Mouse (Mus musculus) hindbrain, embryonic 13.5 days (tissue): ENCODE results near the gene Gnb2. TPM values are rescaled to one million over a fixed set of nuclear protein-coding genes. Genes with fewer than 3 reads are reported as not detected.

Experiments used
- ATAC-seq: fragments of 200-750 bp; cut with Nextera tagmentation; 2 replicates; pipeline ENCODE4 v1.8.0; 2017; ENCODE audit warnings: moderate TSS enrichment; ENCODE audit not compliant: low FRiP score
- H3K27ac ChIP-seq: fragments of 300-500 bp; sonication (generic); 2 replicates; pipeline ENCODE4 v1.5.1; 2015; ENCODE audit warnings: inconsistent platforms, mild to moderate bottlenecking, moderate library complexity
- H3K27me3 ChIP-seq: fragments of 300-500 bp; sonication (generic); 2 replicates; pipeline ENCODE4 v1.6.1; 2015; ENCODE audit warnings: mild to moderate bottlenecking, inconsistent platforms
- H3K36me3 ChIP-seq: fragments of 300-500 bp; sonication (generic); 2 replicates; pipeline ENCODE4 v1.6.1; 2015; ENCODE audit warnings: mild to moderate bottlenecking, inconsistent platforms
- H3K4me1 ChIP-seq: fragments of 300-500 bp; sonication (generic); replicated peaks from 2 replicates; pipeline ENCODE4 v1.6.1; 2015; ENCODE audit warnings: inconsistent platforms
- H3K4me2 ChIP-seq: fragments of 300-500 bp; sonication (generic); 2 replicates; pipeline ENCODE4 v1.6.1; 2015; ENCODE audit warnings: inconsistent platforms, mild to moderate bottlenecking, moderate library complexity
- H3K4me3 ChIP-seq: fragments of 300-500 bp; sonication (generic); 2 replicates; pipeline ENCODE4 v1.5.1; 2015; ENCODE audit warnings: mild to moderate bottlenecking, inconsistent platforms
- H3K9ac ChIP-seq: fragments of 300-500 bp; sonication (generic); 2 replicates; pipeline ENCODE4 v1.6.1; 2015; ENCODE audit warnings: mild to moderate bottlenecking, inconsistent platforms
- H3K9me3 ChIP-seq: fragments of 300-500 bp; sonication (generic); 2 replicates; pipeline ENCODE4 v1.6.1; 2016; ENCODE audit warnings: inconsistent platforms
- WGBS: fragments of 180-500 bp; shearing (Covaris S2); methylation state at CpG from one replicate; pipeline ENCODE4 v1.1.7; 2015; 5-methylcytosine and 5-hydroxymethylcytosine counted together
- polyA plus RNA-seq: library from polyadenylated mRNA; unstranded; fragments of >200 nt; fragmentation: Nextera tagmentation; extraction: Ambion mirVana; gene quantifications from 2 replicates; pipeline ENCODE4 v1.2.1, GENCODE M21; 2015

The Gnb2 gene
- polyA plus RNA-seq, 1 experiment from 2014 or later, result 536 TPM

DNA sequence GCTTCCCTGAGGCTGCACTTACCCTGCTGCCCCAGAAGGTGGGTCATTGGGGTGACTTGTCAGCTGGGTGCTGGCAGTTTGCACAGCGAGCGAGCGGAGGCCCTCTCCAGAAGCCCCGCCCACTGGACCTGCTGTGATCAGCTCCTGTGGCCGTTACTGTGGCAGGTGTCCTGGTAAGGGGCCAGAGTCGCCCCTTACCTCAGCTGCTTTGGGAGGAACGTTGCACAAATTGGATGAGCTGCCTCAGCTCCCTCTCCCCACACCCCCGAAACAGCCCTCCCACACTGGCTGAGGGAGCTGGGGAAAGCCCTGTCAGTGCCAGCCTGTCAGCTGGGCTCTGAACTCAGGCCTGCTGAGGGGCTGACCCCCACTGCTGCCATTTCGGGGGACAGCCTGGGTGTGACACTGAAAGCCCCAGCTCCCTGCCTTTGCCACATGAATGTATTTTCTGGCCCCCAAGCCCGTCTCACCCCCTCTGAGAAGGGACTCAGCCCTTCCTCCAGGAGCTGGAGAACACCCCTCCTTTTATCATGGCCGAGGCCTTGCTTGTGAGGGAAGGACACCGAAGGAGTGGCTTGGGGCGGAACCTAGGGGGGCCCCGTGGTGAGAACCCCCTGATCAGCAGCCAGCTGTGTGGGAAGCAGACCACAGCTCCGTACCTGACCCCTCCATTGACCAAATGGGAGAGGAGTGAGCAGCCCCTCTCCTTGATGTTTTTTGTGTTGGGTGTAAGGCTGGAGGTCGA lies 6.9 kb downstream of the Gnb2 start:
- Histone ChIP-seq H3K4me3 (no peak overlapping the region), H3K9me3 (no peaks in the 10 kb centered on the region), H3K4me1 (peaks cover 48% of the 10 kb centered on the region), H3K9ac (0 out of 2 replicates have a peak overlapping the region, but pooled peaks have one; percentile 49), H3K27me3 (no peaks in the 10 kb centered on the region), H3K4me2 (no peak overlapping the region), H3K36me3 (peaks cover 87% of the 10 kb centered on the region), H3K27ac (peak overlapping the region; percentile 76)
- 39% methylated on average over 16 of the region's 16 CpGs for WGBS
- no peak for ATAC-seq

DNA sequence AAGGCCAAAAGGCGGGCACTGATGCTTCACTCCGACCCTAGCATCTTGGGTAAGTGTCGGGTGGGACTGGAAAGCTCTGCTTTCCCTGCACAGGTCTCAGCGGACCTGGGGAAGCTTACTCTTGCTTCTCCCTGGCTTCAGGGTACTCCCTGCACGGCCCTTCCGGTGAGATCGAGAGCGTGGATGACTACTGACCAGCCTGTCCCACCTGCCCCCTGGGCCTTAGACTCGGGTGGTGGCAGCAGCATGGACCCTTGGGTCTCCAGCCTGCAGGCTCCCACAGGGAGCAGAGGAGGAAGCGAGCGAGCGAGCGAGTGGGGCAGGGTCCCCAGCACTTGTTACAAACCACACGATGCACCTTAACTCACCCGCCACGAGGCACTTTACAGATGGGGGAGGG lies 7.8 kb downstream of the Gnb2 start:
- Histone ChIP-seq H3K4me2 (no peak overlapping the region), H3K4me1 (peaks cover 47% of the 10 kb centered on the region), H3K36me3 (peaks cover 96% of the 10 kb centered on the region), H3K27ac (peak overlapping the region; percentile 50; the same call in 1 of the 2 replicates), H3K27me3 (no peaks in the 10 kb centered on the region), H3K9me3 (no peaks in the 10 kb centered on the region), H3K4me3 (no peak overlapping the region), H3K9ac (no peak overlapping the region)
- ATAC-seq, result no peak
- WGBS, result 74% methylated on average over 16 of the region's 16 CpGs

DNA sequence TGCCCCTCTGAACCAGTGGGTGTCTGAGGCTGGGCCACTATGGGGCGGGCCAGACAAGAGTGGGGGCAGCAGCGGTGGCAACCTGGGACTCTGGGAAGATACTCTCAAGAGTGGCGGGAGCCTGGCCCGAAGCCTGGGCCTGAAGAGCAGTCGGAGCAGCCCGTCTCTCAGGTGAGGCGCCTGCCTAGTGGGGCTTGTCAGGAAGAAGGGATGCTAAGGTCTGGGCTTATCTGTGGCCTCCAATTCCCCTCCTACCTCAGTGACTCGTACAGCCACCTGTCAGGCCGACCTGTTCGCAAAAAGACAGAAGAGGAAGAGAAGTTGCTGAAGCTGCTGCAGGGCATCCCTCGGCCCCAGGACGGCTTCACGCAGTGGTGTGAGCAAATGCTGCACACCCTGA lies 8.6 kb downstream of the Gnb2 start:
- WGBS, result 93% methylated on average over 13 of the region's 13 CpGs
- Histone ChIP-seq H3K9me3 (no peaks in the 10 kb centered on the region), H3K4me2 (no peak overlapping the region), H3K4me3 (no peak overlapping the region), H3K4me1 (peaks cover 38% of the 10 kb centered on the region), H3K9ac (no peak overlapping the region), H3K36me3 (peaks cover 97% of the 10 kb centered on the region), H3K27me3 (no peaks in the 10 kb centered on the region), H3K27ac (peak overlapping the region; percentile 50)
- no peak for ATAC-seq

DNA sequence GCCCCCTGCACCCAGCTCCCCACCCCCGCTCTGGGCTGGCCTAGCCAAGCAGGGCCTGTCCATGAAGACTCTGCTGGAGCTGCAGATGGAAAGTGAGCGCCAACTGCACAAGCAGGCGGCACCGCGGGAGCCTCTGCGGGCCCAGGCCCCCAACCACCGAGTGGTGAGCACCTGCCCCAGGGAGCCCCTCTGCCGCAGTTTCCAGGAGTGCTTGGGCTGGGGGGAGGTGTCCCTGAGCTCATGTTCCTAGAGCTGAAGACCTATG lies 9.1 kb downstream of the Gnb2 start:
- no peak for ATAC-seq
- Histone ChIP-seq H3K9ac (no peak overlapping the region), H3K4me3 (no peak overlapping the region), H3K27me3 (no peaks in the 10 kb centered on the region), H3K36me3 (peaks cover 97% of the 10 kb centered on the region), H3K9me3 (no peaks in the 10 kb centered on the region), H3K27ac (peak overlapping the region; percentile 50; the same call in 1 of the 2 replicates), H3K4me1 (peaks cover 33% of the 10 kb centered on the region), H3K4me2 (no peak overlapping the region)
- 85% methylated on average over 8 of the region's 8 CpGs for WGBS

DNA sequence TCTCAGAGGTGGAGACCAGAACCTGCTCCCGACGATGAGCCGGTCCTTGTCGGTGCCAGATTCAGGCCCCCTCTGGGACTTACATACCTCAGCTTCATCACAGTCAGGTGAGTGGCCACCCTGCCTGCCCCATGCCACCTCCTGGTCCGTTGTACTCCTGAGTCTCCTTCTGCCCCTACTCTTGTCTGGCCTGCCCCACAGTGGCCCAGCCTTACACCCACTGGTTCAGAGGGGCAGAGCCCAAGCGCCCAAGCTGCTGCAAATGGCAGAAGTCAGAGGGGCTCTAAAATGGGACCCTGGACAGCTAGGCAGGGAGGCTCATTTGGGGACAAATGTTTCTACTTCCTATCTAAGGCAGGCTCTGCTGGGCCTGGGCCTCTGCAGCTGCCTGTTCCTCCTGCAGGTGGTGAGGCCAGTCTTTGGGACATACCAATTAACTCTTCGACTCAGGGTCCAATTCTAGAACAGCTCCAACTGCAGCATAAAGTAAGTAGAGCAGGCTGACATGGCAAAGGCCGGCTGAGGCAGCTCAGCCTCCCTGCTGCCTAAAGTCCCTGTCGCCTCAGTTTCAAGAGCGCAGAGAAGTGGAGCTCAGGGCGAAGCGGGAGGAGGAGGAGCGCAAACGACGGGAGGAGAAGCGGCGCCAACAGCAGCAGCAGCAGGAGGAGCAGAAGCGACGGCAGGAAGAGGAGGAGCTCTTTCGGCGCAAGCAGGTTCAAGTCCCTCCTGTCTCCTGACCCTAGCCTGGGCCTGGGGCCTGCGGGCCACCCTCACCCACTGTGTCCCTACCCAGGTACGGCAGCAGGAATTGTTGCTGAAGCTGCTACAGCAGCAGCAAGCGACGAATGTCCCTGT lies 9.7 kb downstream of the Gnb2 start:
- Histone ChIP-seq H3K9ac (no peak overlapping the region), H3K4me3 (no peak overlapping the region), H3K27me3 (no peaks in the 10 kb centered on the region), H3K9me3 (no peaks in the 10 kb centered on the region), H3K4me2 (no peak overlapping the region), H3K36me3 (peaks cover 97% of the 10 kb centered on the region), H3K4me1 (peaks cover 28% of the 10 kb centered on the region), H3K27ac (peak overlapping the region; percentile 50; the same call in 1 of the 2 replicates)
- WGBS, result 84% methylated on average over 25 of the region's 25 CpGs
- no peak for ATAC-seq

DNA sequence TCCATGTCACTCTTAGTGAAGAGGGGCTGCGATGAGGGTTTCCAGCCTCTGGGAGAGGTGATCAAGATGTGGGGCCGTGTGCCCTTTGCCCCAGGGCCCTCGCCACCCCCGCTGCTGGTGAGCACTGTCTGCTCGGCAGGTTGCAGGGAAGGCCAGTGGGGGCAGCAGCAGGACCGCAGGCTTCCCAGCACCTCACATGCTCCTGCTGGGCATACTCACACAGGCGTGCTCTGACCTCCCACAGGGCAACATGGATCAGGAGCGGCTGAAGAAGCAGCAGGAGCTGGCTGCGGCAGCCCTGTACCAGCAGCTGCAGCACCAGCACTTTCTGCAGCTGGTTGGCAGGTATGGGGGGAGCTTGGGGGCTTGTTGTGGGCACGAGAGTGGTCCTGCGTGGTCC lies 10.6 kb downstream of the Gnb2 start:
- Histone ChIP-seq H3K4me3 (no peak overlapping the region), H3K9me3 (no peaks in the 10 kb centered on the region), H3K4me2 (no peak overlapping the region), H3K4me1 (peaks cover 20% of the 10 kb centered on the region), H3K27me3 (no peaks in the 10 kb centered on the region), H3K27ac (no peak overlapping the region), H3K9ac (no peak overlapping the region), H3K36me3 (peaks cover 94% of the 10 kb centered on the region)
- WGBS, result 65% methylated on average over 11 of the region's 11 CpGs
- no peak for ATAC-seq

DNA sequence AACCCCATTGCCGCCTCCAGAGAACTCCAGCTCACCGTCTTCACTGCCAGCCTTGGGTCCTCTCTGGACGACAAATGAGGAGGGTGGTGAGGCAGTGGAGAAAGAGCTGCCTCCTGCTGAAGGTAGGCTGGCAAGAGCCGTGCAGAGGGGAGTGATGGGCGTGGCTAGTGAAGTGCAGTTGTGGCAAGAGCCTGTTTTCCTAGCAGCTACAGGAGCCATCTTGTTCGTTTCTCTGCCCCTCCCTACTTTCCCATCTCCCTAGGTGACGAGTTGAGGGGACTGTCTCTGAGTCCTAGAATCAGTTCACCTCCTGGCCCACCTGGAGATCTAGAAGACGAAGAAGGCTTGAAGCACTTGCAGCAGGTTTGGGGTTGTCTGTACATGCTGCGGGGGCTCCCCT lies 11.4 kb downstream of the Gnb2 start:
- no peak overlapping the region for H3K27ac ChIP-seq
- H3K9me3 ChIP-seq, result no peaks in the 10 kb centered on the region
- no peak overlapping the region for H3K4me2 ChIP-seq
- H3K4me1 ChIP-seq, result peaks cover 14% of the 10 kb centered on the region
- no peak overlapping the region for H3K9ac ChIP-seq
- peaks cover 93% of the 10 kb centered on the region for H3K36me3 ChIP-seq
- 84% methylated on average over 9 of the region's 9 CpGs for WGBS
- no peak overlapping the region for H3K4me3 ChIP-seq
- no peak for ATAC-seq
- H3K27me3 ChIP-seq, result no peaks in the 10 kb centered on the region

DNA sequence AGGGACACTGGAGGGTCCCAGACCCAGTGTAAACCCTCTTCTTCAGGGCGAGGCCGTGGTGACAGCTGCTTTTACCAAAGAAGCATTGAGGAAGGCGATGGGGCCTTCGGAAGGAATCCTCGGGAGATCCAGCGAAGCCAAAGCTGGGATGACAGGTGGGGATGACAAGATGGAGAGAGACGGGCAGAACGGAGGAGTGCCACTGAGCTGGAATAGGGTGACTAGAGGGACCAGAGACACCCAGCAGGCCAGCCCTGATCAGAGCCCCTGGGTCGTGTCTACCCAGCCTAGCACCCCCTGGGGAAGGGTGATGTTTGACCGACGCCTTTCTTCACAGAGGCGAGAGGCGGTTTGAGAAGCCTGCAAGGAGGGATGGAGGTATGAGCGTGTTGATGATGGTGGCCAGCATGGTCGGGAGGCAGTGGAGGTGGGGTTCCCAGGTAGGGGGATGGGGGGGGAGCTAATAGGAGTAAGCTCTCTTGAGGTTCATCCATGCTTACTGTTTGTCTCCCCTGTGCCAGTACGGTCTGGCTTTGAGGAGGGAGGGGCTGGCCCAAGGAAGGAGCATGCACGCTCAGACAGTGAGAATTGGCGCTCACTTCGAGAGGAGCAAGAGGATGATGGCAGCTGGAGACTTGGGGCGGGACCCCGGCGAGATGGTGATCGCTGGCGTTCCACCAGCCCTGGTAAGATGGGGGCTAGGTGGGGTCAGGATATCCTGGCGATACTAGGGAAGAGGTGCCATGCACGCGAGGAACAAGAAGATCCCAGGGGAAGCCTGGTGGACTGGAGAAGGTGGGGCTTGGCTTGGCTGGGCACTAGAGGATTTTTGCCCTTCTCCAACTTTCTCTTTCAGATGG lies 13.4 kb downstream of the Gnb2 start:
- WGBS, result 93% methylated on average over 27 of the region's 27 CpGs
- Histone ChIP-seq H3K4me1 (peaks cover 16% of the 10 kb centered on the region), H3K27me3 (no peaks in the 10 kb centered on the region), H3K4me3 (no peak overlapping the region), H3K27ac (no peak overlapping the region), H3K36me3 (peaks cover 76% of the 10 kb centered on the region), H3K9me3 (no peaks in the 10 kb centered on the region), H3K9ac (no peak overlapping the region), H3K4me2 (no peak overlapping the region)
- no peak for ATAC-seq

DNA sequence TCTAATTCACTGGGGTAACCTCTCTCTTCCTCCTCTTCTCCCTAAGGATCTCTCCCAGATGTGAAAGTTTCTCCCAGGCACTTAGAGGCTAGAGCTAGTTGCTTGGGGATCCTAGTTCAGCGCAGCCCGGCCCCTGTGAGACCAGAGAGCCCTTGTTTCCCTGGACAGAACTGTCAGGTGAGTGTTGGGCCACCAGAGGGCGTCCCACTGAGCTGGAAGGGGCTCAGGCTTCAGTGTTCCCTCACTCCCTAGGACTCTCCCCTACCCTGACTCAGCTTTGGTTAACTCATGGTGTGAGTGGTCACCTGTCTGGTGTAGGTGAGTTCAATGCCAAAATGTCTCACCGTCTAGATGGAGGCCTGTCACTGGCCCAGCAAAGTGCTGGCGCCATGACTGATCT lies 14.9 kb downstream of the Gnb2 start, which contains the start of gene Gigyf1:
Gene Gigyf1, plus strand, starts transcription at position 113 of the 400 bp plus-strand sequence.
- peaks cover 31% of the 10 kb centered on the region for H3K4me1 ChIP-seq
- no peaks in the 10 kb centered on the region for H3K27me3 ChIP-seq
- no peaks in the 10 kb centered on the region for H3K9me3 ChIP-seq
- H3K4me3 ChIP-seq, result no peak within 1 kb of the TSS
- H3K9ac ChIP-seq, result no peak within 1 kb of the TSS
- 81% methylated on average over 5 of the region's 5 CpGs for WGBS
- H3K27ac ChIP-seq, result no peak within 1 kb of the TSS
- no peak for ATAC-seq
- H3K36me3 ChIP-seq, result peaks cover 69% of the 10 kb centered on the region
- no peak within 1 kb of the TSS for H3K4me2 ChIP-seq

DNA sequence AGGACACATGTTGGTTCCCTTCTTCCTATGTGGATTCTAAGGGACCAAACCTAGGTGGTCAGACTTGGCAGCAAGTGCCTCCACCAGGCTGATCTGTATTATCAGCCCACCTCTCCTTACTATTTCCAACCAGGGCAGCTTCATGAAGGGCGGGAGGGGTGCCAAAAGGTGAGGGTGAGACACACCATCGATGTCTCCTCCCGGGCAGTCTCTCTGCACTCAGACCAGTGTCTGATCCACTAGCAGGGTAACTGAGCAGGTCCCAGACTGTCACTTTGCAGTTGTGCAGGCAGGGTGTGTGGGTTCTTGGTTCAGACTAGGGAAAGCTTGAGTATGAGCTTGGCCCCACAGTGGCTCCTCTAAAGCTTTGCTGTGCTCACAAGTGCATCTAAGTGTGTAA lies 18.5 kb downstream of the Gnb2 start:
- no peak overlapping the region for H3K4me2 ChIP-seq
- no peaks in the 10 kb centered on the region for H3K9me3 ChIP-seq
- 98% methylated on average over 3 of the region's 3 CpGs for WGBS
- H3K36me3 ChIP-seq, result peaks cover 33% of the 10 kb centered on the region
- H3K27me3 ChIP-seq, result no peaks in the 10 kb centered on the region
- H3K9ac ChIP-seq, result peak overlapping the region; percentile 43
- H3K4me3 ChIP-seq, result no peak overlapping the region
- no peak overlapping the region for H3K27ac ChIP-seq
- peaks cover 56% of the 10 kb centered on the region for H3K4me1 ChIP-seq
- no peak for ATAC-seq

DNA sequence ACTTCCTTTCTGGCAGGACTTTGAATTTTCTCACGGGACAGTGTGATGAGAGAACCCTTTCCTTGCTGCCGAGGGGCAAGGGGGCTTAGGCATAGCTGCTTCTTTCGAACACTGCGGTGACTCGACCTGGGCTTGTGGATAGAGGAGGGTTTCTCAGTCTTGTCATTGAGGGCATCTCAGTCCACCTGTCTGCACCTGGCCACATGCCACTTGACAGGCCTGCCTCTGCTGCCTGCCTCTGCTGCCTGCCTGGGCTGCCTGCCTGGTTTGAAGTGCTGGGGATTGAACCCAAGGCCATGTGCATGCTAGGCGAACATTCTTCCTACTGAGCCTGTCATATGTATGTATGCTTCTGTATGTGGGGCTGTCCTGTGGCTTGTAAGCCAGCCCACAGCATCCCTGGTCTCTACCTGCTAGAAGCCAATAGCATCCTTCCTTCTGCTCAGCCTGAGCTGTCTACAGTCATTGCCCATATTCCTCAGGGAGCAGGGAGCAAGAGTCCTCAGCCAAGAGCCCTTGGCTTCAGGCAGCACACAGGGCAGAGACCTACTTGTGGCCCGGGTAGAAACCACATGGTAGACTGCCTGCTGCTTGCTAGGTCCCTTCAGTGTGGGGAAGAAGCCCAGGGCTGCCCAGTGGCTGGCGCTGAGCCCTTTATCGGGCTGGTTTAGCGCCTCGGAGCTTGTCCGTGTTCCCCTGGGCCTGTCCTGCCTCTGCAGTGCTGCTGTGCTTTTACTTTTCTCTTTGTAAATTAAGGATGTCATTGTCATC lies 19.2 kb downstream of the Gnb2 start:
- H3K27me3 ChIP-seq, result no peaks in the 10 kb centered on the region
- H3K9ac ChIP-seq, result peak overlapping the region; percentile 53; the same call in 1 of the 2 replicates
- H3K27ac ChIP-seq, result no peak overlapping the region
- peaks cover 26% of the 10 kb centered on the region for H3K36me3 ChIP-seq
- 83% methylated on average over 12 of the region's 12 CpGs for WGBS
- ATAC-seq, result no peak
- H3K4me1 ChIP-seq, result peaks cover 56% of the 10 kb centered on the region
- 0 out of 2 replicates have a peak overlapping the region, but pooled peaks have one; percentile 0 for H3K4me3 ChIP-seq
- H3K4me2 ChIP-seq, result 0 out of 2 replicates have a peak overlapping the region, but pooled peaks have one; percentile 17
- no peaks in the 10 kb centered on the region for H3K9me3 ChIP-seq
